Mouse (Mus musculus) layer of hippocampus, adult 2 months (tissue): ENCODE data around the gene Tbc1d1. TPM values are rescaled to one million over a fixed set of nuclear protein-coding genes. Genes with fewer than 3 reads are reported as not detected.

ENCODE experiments used
- DNase-seq, 2 experiments: peaks; one replicate each; pipeline ENCODE4 v3.0.0; 2022; ENCODE audit warnings: low spot score in 2 of 2
- H3K27ac ChIP-seq: fragments of 200-600 bp; 2 replicates; pipeline ENCODE4 v1.8.1; 2022
- H3K4me3 ChIP-seq: fragments of 200-600 bp; 2 replicates; pipeline ENCODE4 v1.8.1; 2022; ENCODE audit warnings: mild to moderate bottlenecking
- CTCF ChIP-seq: fragments of 200-600 bp; conservative IDR thresholded peaks from 2 replicates; pipeline ENCODE4 v1.8.1; 2022; ENCODE audit warnings: antibody characterized with exemption, mild to moderate bottlenecking, moderate library complexity
- total RNA-seq, 2 experiments: library from RNA; stranded (reverse); gene quantifications; 2 replicates each; pipeline ENCODE4 v1.2.3; 2021

Tbc1d1 gene
- total RNA-seq, 2 experiments from 2014 or later, result 26.6 to 33.2 TPM

DNA sequence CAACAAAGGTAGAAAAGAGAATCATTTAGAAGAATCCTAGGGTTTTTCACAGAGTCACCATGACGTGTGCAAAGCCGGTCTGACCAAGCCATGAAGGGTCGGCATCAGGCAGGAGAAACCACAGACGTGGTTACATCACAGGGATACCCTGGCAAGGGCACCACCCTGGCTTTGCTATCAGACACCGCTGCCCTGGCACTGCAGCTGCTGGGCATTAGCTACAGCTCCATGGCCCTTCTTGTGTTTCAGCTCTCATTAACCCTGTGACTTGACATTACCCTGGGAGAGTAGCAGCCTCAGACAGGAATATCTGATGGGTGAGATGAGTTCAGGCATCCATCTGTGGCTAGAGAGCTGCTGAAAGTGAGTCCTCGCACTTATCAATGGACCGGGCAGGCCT, 42.5 kb downstream of the Tbc1d1 start:
- no peak for TF ChIP-seq CTCF

GRCm38 (mm10) chr5:64201071-64201470, 45.0 kb downstream of the Tbc1d1 start:
- no peak overlapping the region for H3K27ac ChIP-seq
- DNase-seq, result no peak
- no peak overlapping the region for H3K4me3 ChIP-seq
- no peak for TF ChIP-seq CTCF

More for the DNA sequence above, 42.5 kb downstream of the Tbc1d1 start:
- no peak for DNase-seq
- Histone ChIP-seq H3K4me3 (no peak overlapping the region), H3K27ac (no peak overlapping the region)

GRCm38 (mm10) chr5:64202306-64202705, 46.2 kb downstream of the Tbc1d1 start:
- DNase-seq, result peak; percentile 37 to 54
- Histone ChIP-seq H3K27ac (no peak overlapping the region), H3K4me3 (no peak overlapping the region)
- peak; percentile 97 for TF ChIP-seq CTCF

- Histone ChIP-seq H3K4me3 (no peak overlapping the region), H3K27ac (no peak overlapping the region)
- DNase-seq, result no peak
- no peak for TF ChIP-seq CTCF
Measured at GRCm38 (mm10) chr5:64205610-64206009, 49.5 kb downstream of the Tbc1d1 start.

DNA sequence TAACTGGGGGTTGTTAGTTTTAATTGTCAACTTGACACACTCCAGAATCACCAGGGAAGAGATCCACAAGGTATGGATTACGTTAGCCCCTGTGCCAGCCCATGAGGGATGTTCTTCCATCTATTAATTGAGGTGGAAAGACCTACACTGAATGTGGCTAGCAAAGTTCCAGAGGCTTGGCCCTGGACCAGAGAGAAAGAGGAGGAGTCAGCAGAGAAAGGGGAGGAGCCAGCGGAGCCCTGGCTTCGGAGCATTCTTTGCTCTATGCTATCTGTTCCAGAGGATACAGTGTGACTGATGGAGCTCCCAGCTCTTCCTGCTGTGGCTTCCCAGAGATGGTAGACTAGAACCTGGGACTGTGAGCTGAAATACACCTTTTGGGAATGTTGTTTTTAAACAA, 50.3 kb downstream of the Tbc1d1 start:
- no peak overlapping the region for H3K27ac ChIP-seq
- no peak for DNase-seq
- TF ChIP-seq CTCF, result no peak
- H3K4me3 ChIP-seq, result no peak overlapping the region

GRCm38 (mm10) chr5:64206875-64207274, 50.8 kb downstream of the Tbc1d1 start:
- DNase-seq, result no peak
- no peak overlapping the region for H3K27ac ChIP-seq
- no peak for TF ChIP-seq CTCF
- H3K4me3 ChIP-seq, result no peak overlapping the region

DNA sequence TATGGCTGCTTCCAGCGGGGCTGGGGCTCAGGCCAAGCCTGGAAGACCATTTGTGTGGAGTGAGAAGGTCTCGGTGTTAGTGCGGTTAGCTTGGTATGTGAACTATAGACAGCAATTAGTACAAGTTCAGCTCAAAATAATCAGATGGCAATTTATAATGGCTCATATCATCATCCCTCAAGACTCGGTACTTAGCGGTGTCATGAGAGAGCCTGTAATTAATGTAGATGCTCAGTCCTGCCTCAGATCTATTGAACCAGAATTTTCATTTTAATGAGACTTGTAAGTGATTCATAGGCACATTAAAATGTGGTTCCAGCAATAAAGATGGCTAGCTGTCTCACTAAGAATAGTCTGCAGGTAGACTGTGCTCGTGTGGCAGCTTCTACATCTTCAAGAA, 51.7 kb downstream of the Tbc1d1 start:
- no peak overlapping the region for H3K4me3 ChIP-seq
- no peak overlapping the region for H3K27ac ChIP-seq
- DNase-seq, result no peak
- no peak for TF ChIP-seq CTCF

GRCm38 (mm10) chr5:64210817-64211216, 54.7 kb downstream of the Tbc1d1 start:
- H3K4me3 ChIP-seq, result no peak overlapping the region
- TF ChIP-seq CTCF, result no peak
- no peak for DNase-seq
- H3K27ac ChIP-seq, result no peak overlapping the region

DNA sequence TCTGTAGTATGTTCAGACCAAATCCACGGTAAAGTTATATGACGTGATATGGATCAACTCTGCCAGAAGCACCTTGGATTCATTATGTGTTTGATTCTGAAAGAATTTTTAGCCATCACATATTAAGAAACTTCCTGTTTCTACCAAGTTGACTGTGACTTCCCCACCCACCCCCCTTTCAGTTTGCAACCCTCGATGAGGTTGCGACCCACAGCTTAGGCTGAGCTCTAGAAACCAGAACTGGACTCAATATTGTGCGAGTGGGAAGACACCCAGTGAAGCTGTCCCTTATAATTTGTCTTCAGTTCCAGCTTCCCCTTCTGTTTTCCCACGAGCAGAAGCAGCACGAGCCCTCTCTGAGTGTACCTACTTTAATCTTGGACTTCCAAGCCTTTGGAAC, 55.2 kb downstream of the Tbc1d1 start:
- DNase-seq, result no peak
- no peak overlapping the region; the same call in 1 of the 2 replicates for H3K27ac ChIP-seq
- H3K4me3 ChIP-seq, result no peak overlapping the region
- TF ChIP-seq CTCF, result no peak

- no peak for TF ChIP-seq CTCF
- no peak overlapping the region for H3K4me3 ChIP-seq
- no peak overlapping the region for H3K27ac ChIP-seq
- DNase-seq, result no peak
Measured at GRCm38 (mm10) chr5:64212206-64212605, 56.1 kb downstream of the Tbc1d1 start.

DNA sequence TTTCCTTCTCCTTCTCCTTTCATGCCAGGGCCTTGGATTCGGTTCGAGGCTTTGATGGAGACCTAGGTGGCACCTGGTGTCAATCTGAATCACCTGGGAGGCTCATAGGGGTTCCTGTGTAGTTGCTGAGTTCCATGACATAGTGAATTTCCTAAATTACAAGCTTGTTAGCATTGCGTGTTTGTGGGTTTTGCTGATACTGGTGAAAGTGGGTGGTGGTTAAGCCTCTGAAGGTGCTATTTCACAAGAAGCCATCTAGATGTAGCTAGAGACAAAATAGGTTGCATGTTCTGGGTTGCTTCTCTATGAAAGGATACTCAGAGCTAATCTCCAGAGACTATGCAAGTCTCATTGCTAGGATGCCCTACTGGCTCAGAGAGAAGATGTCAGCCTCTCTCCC, 56.5 kb downstream of the Tbc1d1 start:
- no peak for DNase-seq
- TF ChIP-seq CTCF, result no peak
- no peak overlapping the region for H3K4me3 ChIP-seq
- H3K27ac ChIP-seq, result no peak overlapping the region

DNA sequence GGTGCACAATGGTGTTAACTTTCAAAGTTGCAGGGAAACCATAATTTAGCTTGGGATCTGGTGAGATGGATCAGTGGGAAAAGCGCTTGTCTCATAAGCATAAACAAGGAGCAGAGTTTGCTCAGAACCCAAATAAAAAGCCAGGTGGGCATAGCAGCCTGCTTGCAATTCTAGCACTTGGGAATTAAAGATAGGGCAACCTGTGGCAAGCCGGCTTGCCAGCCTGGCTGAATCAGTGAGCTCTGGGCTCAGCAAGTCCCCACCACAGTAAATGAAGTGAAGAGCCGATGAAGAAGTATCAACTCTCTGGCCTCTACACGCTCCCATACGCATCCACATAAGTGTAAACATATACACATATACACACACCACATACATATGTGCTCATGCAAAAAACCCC, 59.7 kb downstream of the Tbc1d1 start:
- Histone ChIP-seq H3K4me3 (no peak overlapping the region), H3K27ac (no peak overlapping the region)
- DNase-seq, result no peak
- no peak for TF ChIP-seq CTCF

DNA sequence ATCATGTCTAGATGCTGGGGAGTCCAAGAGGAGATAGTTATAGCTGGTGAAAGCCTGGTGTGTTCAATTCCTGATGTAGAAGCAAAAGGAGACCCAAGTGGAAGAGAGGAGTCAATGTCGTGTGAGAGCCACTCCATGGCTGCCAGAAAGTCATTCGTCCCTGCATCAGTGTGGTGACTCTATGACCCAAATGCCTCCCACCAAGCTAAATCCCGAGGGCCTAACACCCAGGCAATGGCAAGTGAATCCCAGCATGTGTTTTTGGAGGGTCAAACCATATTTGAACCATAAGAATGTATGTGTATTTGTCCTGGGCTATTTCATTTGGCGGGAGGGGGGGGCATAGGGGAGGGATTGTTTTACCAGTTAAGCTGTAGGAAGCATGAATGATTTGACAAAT, 60.2 kb downstream of the Tbc1d1 start:
- no peak for DNase-seq
- no peak overlapping the region for H3K4me3 ChIP-seq
- H3K27ac ChIP-seq, result no peak overlapping the region
- TF ChIP-seq CTCF, result no peak

DNA sequence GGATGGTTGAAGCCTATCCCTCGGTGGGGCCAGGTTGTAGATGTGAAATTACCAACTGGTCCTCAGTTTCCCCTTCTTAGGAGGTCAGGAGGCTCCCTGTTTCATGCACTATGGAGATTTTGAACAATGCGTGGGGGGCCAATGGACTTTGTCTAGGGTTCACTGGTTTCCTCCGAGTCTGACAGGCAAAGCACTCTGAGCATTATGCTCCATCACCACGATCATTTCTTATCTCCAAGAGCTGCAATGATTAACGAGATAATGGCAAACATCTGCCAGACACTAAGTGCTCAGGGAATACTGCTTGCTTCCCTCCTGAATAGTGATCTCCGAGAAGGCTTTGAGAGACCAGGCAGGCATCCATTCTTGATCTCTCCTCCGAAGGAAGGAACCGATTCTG, 61.2 kb downstream of the Tbc1d1 start:
- DNase-seq, result no peak

More for the DNA sequence above, 61.2 kb downstream of the Tbc1d1 start:
- TF ChIP-seq CTCF, result no peak
- no peak overlapping the region for H3K4me3 ChIP-seq
- no peak overlapping the region for H3K27ac ChIP-seq
